Mouse (Mus musculus): ENCODE results near the gene Cramp1l. TPM values are rescaled to one million over a fixed set of nuclear protein-coding genes. Genes with fewer than 3 reads are reported as not detected.
A peak's percentile ranks its signal among the peaks of the same experiment; 100 is the strongest.
"Not testable (repeated sequence)": the region's sequence is repeated elsewhere in the genome, so short reads cannot be mapped to it uniquely, and the experiment has no call there.

Cramp1l gene
- polyA plus RNA-seq, 1 experiment from 2014 or later: 7.8 TPM

DNA sequence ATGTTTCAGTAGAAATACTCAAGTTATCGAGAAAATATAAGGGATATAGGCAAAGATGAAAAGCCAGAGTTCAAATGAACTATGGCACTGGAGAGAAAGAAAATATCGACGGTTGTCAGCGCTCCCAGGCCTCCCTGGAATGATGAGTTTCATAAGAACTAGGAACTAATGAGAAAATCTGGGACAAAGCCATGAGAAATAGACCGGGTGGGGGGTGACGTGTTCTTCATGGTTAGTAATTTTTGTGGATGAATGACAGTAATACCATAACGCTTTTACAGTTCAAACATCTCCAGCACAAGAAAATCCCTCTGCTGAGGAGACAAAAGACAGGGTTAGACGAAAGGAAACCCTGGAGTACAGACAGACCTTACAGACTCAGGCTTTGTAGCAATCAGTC lies 56.2 kb downstream of the Cramp1l start:
- H3K36me3 ChIP-seq: peaks cover 47% of the 10 kb centered on the region
- no peak for ATAC-seq (ENCODE audit: insufficient number of reproducible peaks, low FRiP score, low TSS enrichment, low read depth)

DNA sequence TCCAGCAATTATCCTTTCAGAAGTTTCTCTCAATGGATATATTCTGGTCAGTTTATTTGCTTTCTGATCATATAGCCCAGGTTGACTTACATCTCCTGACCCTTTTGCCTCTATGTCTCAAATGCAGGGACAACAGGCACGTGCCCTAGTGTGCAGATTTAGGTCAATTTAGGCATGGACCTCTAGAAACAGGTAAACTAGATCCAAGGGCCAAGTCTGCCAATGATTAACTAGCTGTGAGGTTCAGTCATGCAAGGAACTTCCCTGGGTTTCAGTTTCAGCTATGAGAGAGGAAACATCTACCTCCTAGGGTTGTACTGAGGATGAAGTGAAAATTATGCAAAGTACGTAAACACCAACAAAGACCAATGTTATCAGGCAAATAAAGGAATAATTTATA lies 62.3 kb downstream of the Cramp1l start:
- Histone ChIP-seq H3K27ac (replicated peaks) (no peak overlapping the region), H3K4me3 (replicated peaks) (no peak overlapping the region), H3K27me3 (no peaks in the 10 kb centered on the region), H3K4me1 (peaks cover 11% of the 10 kb centered on the region; the same call in 1 of the 2 replicates), H3K9me3 (replicated peaks) (no peaks in the 10 kb centered on the region), H3K36me3 (peaks cover 49% of the 10 kb centered on the region), H3K9ac (no peak overlapping the region), H3K4me2 (replicated peaks) (no peak overlapping the region)
- WGBS: 96% methylated on average over 2 of the region's 2 CpGs
- no peak for ATAC-seq (ENCODE audit: insufficient number of reproducible peaks, low FRiP score, low TSS enrichment, low read depth)

More for the DNA sequence above, 56.2 kb downstream of the Cramp1l start:
- WGBS: 26% methylated on average over 8 of the region's 8 CpGs
- peak overlapping the region; percentile 89 for H3K27ac ChIP-seq (replicated peaks)
- H3K9me3 ChIP-seq (replicated peaks): no peaks in the 10 kb centered on the region
- peaks cover 11% of the 10 kb centered on the region for H3K4me1 ChIP-seq
- peak overlapping the region; percentile 85 for H3K9ac ChIP-seq
- H3K4me3 ChIP-seq (replicated peaks): peak overlapping the region; percentile 97
- peak overlapping the region; percentile 63 for H3K4me2 ChIP-seq (replicated peaks)
- H3K27me3 ChIP-seq: no peaks in the 10 kb centered on the region

DNA sequence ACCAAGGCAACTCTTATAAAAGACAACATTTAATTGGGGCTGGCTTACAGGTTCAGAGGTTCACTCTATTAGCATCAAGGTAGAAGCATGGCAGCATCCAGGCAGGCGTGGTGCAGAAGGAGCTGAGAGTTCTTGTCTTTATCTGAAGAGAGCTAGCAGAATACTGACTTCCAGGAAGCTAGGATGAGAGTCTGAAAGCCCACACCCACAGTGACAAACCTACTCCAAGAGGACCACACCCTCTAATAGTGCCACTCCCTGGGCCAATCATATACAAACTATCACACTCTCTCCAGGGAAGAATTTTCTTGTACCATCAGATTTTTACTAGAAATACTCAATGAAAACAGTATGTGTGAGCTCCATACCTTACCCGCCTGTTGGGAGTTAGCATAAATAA lies 64.9 kb downstream of the Cramp1l start:
- Histone ChIP-seq H3K9ac (no peak overlapping the region), H3K4me1 (peaks cover 11% of the 10 kb centered on the region; the same call in 1 of the 2 replicates), H3K36me3 (peaks cover 62% of the 10 kb centered on the region), H3K27me3 (no peaks in the 10 kb centered on the region), H3K4me3 (replicated peaks) (no peak overlapping the region), H3K27ac (replicated peaks) (peak overlapping the region; percentile 73; the same call in 1 of the 2 replicates), H3K9me3 (replicated peaks) (no peaks in the 10 kb centered on the region), H3K4me2 (replicated peaks) (no peak overlapping the region)
- no peak for ATAC-seq (ENCODE audit: insufficient number of reproducible peaks, low FRiP score, low TSS enrichment, low read depth)
- 76% methylated on average over 2 of the region's 2 CpGs for WGBS

DNA sequence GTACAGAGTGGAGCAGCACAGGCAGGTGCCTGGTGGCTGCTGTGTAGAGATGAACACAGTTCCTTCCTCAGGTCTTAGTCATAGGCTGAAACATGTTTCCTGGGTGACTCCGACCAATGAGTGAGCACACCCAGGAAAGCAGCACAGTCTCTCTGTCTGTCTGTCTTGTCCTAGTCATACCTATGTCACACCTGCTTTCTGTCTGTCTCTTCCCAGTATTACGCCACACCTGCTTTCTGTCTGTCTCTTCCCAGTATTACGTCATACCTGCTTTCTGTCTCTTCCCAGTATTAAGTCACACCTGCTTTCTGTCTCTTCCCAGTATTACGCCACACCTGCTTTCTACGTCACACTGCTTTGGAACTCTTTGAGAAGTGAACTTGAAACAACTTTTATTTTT lies 67.4 kb downstream of the Cramp1l start:
- H3K4me2 ChIP-seq (replicated peaks): no peak overlapping the region
- H3K36me3 ChIP-seq: peaks cover 65% of the 10 kb centered on the region
- no peaks in the 10 kb centered on the region for H3K27me3 ChIP-seq
- no peak overlapping the region for H3K4me3 ChIP-seq (replicated peaks)
- no peaks in the 10 kb centered on the region for H3K9me3 ChIP-seq (replicated peaks)
- no peak for ATAC-seq (ENCODE audit: insufficient number of reproducible peaks, low FRiP score, low TSS enrichment, low read depth)
- H3K4me1 ChIP-seq: peaks cover 11% of the 10 kb centered on the region; the same call in 1 of the 2 replicates
- 86% methylated on average over 5 of the region's 5 CpGs for WGBS
- H3K9ac ChIP-seq: no peak overlapping the region
- no peak overlapping the region for H3K27ac ChIP-seq (replicated peaks)

DNA sequence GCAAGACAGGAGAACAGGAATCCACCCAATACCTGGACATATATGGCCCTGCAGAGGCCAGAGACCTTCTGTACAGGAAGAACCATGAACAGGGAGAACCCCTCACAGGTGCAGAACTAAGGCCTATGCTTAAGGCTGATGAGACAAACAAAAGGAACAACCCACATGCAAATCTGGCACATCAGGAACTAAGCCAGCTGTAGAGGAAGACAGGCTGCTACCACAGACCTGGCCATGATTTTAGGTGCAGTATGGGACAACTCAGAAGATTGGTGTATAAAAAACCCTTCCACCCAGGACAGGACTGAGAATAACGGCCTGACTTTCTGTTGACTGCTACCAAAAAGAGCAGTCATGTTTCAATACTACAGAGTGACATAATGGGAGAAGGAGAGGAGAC lies 72.0 kb downstream of the Cramp1l start:
- H3K4me2 ChIP-seq (replicated peaks); H3K4me1 ChIP-seq; H3K4me3 ChIP-seq (replicated peaks); H3K27ac ChIP-seq (replicated peaks); H3K9ac ChIP-seq; H3K9me3 ChIP-seq (replicated peaks); ATAC-seq (ENCODE audit: insufficient number of reproducible peaks, low FRiP score, low TSS enrichment, low read depth); H3K27me3 ChIP-seq: not testable (repeated sequence)
- 88% methylated on average over 1 of the region's 1 CpGs for WGBS
- H3K36me3 ChIP-seq: peaks cover 55% of the 10 kb centered on the region

DNA sequence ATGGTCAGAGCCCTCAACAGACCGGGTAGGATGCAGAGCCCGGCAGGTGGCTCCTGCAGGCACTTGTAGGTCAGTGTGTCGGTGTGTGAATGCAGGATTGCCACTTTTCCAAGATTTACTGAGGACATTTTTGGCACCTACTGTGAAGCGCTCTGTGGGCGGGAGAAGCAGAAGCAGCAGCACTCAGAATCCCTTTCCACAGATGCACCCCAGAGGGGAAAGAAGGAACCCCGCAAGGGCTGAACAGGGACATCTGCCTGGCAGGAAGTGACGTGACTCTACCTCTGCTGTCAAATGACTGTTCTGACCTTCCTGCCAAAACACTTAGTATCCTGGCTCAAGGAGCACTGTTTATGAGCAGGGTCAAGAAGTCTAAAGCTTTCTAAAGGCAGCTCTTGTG lies 72.6 kb downstream of the Cramp1l start:
- Histone ChIP-seq H3K36me3 (peaks cover 50% of the 10 kb centered on the region), H3K4me3 (replicated peaks) (no peak overlapping the region), H3K27ac (replicated peaks) (no peak overlapping the region), H3K9ac (no peak overlapping the region), H3K9me3 (replicated peaks) (no peaks in the 10 kb centered on the region), H3K4me1 (no peaks in the 10 kb centered on the region), H3K27me3 (no peaks in the 10 kb centered on the region), H3K4me2 (replicated peaks) (no peak overlapping the region)
- no peak for ATAC-seq (ENCODE audit: insufficient number of reproducible peaks, low FRiP score, low TSS enrichment, low read depth)
- WGBS: 90% methylated on average over 7 of the region's 7 CpGs

DNA sequence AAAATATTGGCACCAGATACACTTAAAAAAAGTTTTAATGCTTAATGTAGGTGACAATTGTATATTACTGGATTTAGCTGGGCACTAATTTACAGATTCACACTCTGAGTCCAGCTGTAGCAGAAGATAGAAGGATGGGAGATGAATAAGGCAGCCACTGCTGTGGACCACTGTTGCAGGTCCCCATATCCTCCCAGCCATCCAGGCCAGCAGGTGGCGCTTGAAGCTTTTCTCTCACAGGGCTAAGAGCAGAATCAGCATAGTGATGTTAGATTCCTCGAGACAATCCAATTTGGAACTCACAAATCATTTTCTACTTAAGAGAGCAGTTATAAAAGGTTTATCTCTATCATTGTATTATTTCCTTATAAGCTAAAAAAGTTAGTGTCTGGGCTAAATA lies 73.1 kb downstream of the Cramp1l start:
- H3K4me2 ChIP-seq (replicated peaks); H3K27me3 ChIP-seq; H3K9ac ChIP-seq; H3K4me1 ChIP-seq; H3K4me3 ChIP-seq (replicated peaks); H3K9me3 ChIP-seq (replicated peaks); ATAC-seq (ENCODE audit: insufficient number of reproducible peaks, low FRiP score, low TSS enrichment, low read depth); H3K27ac ChIP-seq (replicated peaks): not testable (repeated sequence)
- H3K36me3 ChIP-seq: peaks cover 44% of the 10 kb centered on the region
- 6% methylated on average over 2 of the region's 2 CpGs for WGBS

DNA sequence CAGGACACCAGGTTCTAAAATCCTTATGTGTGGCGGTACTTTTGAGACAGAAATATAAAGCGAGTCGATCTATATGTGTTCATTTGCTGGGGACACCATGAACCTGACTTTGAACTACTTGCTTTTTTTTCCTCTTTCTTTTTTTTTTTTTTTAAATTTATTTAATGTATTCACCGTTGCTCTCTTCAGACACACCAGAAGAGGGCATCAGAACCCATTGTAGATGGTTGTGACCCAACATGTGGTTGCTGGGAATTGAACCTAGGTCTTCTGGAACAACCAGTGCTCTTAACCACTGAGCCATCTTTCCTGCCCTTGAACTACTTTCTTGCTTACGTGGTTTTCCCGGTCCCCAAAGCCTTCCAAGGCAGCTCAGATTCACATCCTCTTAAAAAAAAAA lies 78.3 kb downstream of the Cramp1l start:
- Histone ChIP-seq H3K4me3 (replicated peaks) (peak overlapping the region; percentile 96), H3K4me1 (peaks cover 19% of the 10 kb centered on the region), H3K9ac (peak overlapping the region; percentile 85), H3K27ac (replicated peaks) (peak overlapping the region; percentile 88), H3K36me3 (0 out of 2 replicates have a peak, but pooled peaks cover 3% of the 10 kb centered on the region), H3K4me2 (replicated peaks) (peak overlapping the region; percentile 75), H3K27me3 (no peaks in the 10 kb centered on the region), H3K9me3 (replicated peaks) (no peaks in the 10 kb centered on the region)
- 43% methylated on average over 6 of the region's 6 CpGs for WGBS
- no peak for ATAC-seq (ENCODE audit: insufficient number of reproducible peaks, low FRiP score, low TSS enrichment, low read depth)

DNA sequence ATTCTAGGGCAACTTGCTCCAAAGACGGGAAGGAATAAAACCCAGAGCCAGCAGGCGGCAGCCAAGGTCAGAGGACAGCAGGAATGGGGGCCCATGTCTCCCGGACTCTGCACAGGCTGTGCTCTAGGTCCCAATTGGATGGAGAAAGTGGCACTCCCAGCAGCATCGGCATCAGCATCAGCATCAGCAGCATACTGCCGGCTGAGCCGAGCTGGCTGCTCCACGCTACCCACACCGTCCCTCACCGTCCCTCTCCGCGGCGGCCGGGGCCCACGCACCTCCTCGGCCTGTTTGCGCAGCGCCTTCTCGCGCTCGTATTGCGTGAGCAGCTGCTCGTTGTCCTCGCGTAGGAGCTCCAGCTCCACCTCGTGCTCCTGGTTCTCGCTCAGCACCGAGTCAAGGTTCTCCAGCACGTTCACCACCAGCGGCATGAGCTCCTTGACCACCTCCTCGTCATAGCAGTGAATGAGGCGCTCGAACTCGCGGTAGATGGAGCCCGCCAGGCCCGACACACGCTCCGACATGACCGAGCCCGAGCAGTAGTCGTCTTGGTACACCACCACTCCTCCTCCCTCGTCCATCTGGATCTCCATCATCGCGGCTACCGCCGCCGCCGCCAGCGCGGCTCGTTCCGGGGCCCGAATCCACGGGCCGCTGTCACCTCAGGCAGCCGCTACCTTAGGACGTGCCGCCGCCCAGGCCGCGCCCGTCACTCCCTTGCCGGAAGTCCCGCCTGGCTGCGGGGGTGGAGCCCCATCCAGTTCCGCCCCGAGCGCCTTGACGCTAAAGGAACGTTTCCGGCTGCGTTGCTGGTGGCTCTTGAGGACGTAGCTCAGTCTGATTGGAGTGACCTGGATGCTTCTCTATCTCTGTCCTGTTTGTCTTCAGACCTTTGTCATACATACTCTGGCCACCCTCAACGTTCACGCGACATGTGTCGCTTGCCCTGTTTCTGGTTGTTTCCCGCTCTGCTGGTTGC lies 79.0 kb downstream of the Cramp1l start, which contains the start of gene Mapk8ip3:
Mapk8ip3 (minus strand) TSS at position 719 of the 979 bp plus-strand sequence.
- Histone ChIP-seq H3K9ac (peak within 1 kb of the TSS; percentile 85), H3K27ac (replicated peaks) (peak within 1 kb of the TSS; percentile 88), H3K9me3 (replicated peaks) (no peaks in the 10 kb centered on the region), H3K4me3 (replicated peaks) (peak within 1 kb of the TSS; percentile 96), H3K27me3 (no peaks in the 10 kb centered on the region), H3K4me1 (peaks cover 19% of the 10 kb centered on the region), H3K36me3 (0 out of 2 replicates have a peak, but pooled peaks cover 4% of the 10 kb centered on the region), H3K4me2 (replicated peaks) (peak within 1 kb of the TSS; percentile 75)
- peak; percentile 96 for ATAC-seq (ENCODE audit: insufficient number of reproducible peaks, low FRiP score, low TSS enrichment, low read depth)
- WGBS: under 1% methylated on average over 78 of the region's 78 CpGs

DNA sequence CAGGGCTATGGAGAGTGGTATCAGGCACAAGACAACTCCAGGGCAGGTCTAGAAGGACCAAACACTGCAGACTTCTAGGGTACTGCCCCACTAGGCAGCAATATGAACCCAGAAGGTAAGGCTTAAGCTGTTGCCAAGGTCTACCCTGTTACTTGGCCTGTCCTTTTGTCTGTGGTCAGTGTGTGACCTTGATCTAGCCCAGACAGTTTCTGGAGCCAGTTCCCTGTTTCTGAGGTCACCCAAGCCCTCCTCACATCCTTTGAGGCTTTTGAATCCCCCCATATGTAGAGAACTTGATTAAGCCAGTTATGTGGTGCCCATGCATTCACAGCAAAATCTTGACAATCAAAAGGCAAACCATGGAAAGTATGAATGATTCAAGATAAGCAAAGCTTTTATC lies 79.9 kb downstream of the Cramp1l start:
- H3K4me3 ChIP-seq (replicated peaks): peak overlapping the region; percentile 96
- peaks cover 19% of the 10 kb centered on the region for H3K4me1 ChIP-seq
- H3K27me3 ChIP-seq: no peaks in the 10 kb centered on the region
- 0 out of 2 replicates have a peak, but pooled peaks cover 9% of the 10 kb centered on the region for H3K36me3 ChIP-seq
- H3K9me3 ChIP-seq (replicated peaks): no peaks in the 10 kb centered on the region
- H3K4me2 ChIP-seq (replicated peaks): peak overlapping the region; percentile 75
- H3K27ac ChIP-seq (replicated peaks): no peak overlapping the region
- H3K9ac ChIP-seq: peak overlapping the region; percentile 16; the same call in 1 of the 2 replicates
- no peak for ATAC-seq (ENCODE audit: insufficient number of reproducible peaks, low FRiP score, low TSS enrichment, low read depth)

DNA sequence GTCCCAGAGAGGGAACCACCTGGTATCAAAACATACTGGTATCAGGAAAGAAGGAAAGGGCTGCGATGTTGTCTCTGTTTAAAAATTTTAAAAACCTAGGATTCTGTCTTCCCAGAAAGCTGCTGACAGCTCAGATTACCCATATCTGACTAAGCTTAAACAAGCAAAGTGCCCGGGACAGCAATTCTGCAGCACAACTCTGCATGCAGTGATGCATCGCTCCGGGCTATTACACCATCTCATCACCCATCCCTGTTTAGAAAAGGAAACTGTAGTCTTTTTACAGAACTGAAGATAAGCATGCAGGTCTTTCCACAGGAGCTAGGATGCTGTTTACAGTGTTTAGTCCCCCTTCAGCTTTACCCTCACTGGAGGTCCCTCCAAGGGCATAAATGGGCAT lies 80.7 kb downstream of the Cramp1l start:
- Histone ChIP-seq H3K9me3 (replicated peaks) (no peaks in the 10 kb centered on the region), H3K4me3 (replicated peaks) (peak overlapping the region; percentile 96), H3K27me3 (no peaks in the 10 kb centered on the region), H3K4me1 (peaks cover 19% of the 10 kb centered on the region), H3K36me3 (0 out of 2 replicates have a peak, but pooled peaks cover 9% of the 10 kb centered on the region), H3K27ac (replicated peaks) (no peak overlapping the region), H3K9ac (peak overlapping the region; percentile 16), H3K4me2 (replicated peaks) (peak overlapping the region; percentile 75)
- 71% methylated on average over 4 of the region's 4 CpGs for WGBS
- no peak for ATAC-seq (ENCODE audit: insufficient number of reproducible peaks, low FRiP score, low TSS enrichment, low read depth)

Data from embryonic facial prominence, embryonic 15.5 days (tissue).